Mouse (Mus musculus): ENCODE data around the gene Gm47985. TPM values are rescaled to one million over a fixed set of nuclear protein-coding genes. Genes with fewer than 3 reads are reported as not detected.

The Gm47985 gene
- polyA plus RNA-seq, 1 experiment: 0.19 TPM

- DNase-seq (ENCODE audit: low read depth, low spot score): no peak
- 24% methylated on average over 1 of the region's 1 CpGs for WGBS
Observed at GRCm38 (mm10) chr1:151215985-151216384, 33.6 kb downstream of the Gm47985 start.

- WGBS: 53% methylated on average over 3 of the region's 3 CpGs
- no peak for DNase-seq (ENCODE audit: low read depth, low spot score)
Observed at GRCm38 (mm10) chr1:151216417-151216816, 34.1 kb downstream of the Gm47985 start.

- WGBS: 93% methylated on average over 5 of the region's 5 CpGs
- no peak for DNase-seq (ENCODE audit: low read depth, low spot score)
Observed at GRCm38 (mm10) chr1:151219045-151219444, 36.7 kb downstream of the Gm47985 start.

- WGBS: 94% methylated on average over 7 of the region's 7 CpGs
- DNase-seq (ENCODE audit: low read depth, low spot score): no peak
Observed at GRCm38 (mm10) chr1:151220098-151220497, 37.8 kb downstream of the Gm47985 start.

- 90% methylated on average over 10 of the region's 10 CpGs for WGBS
- no peak for DNase-seq (ENCODE audit: low read depth, low spot score)
Observed at GRCm38 (mm10) chr1:151222561-151223267, 40.4 kb downstream of the Gm47985 start.

- WGBS: 82% methylated on average over 1 of the region's 1 CpGs
Observed at GRCm38 (mm10) chr1:151223377-151223776, 41.0 kb downstream of the Gm47985 start.

GRCm38 (mm10) chr1:151224536-151224935 lies 42.2 kb downstream of the Gm47985 start:
- DNase-seq (ENCODE audit: low read depth, low spot score): no peak
- WGBS: 90% methylated on average over 1 of the region's 1 CpGs

More at GRCm38 (mm10) chr1:151223377-151223776, 41.0 kb downstream of the Gm47985 start:
- DNase-seq (ENCODE audit: low read depth, low spot score): no peak

- DNase-seq (ENCODE audit: low read depth, low spot score): no peak
- 85% methylated on average over 8 of the region's 8 CpGs for WGBS
Observed at GRCm38 (mm10) chr1:151227506-151227905, 45.2 kb downstream of the Gm47985 start.

- WGBS: 77% methylated on average over 1 of the region's 1 CpGs
- no peak for DNase-seq (ENCODE audit: low read depth, low spot score)
Observed at GRCm38 (mm10) chr1:151228320-151228989, 46.1 kb downstream of the Gm47985 start.

- DNase-seq (ENCODE audit: low read depth, low spot score): no peak
- WGBS: 78% methylated on average over 3 of the region's 3 CpGs
Observed at GRCm38 (mm10) chr1:151232346-151232745, 50.0 kb downstream of the Gm47985 start.

- no peak for DNase-seq (ENCODE audit: low read depth, low spot score)
- 75% methylated on average over 3 of the region's 3 CpGs for WGBS
Observed at GRCm38 (mm10) chr1:151233756-151234155, 51.4 kb downstream of the Gm47985 start.

Other genes with a start within 250 kb of the Gm47985 start
- 2.5 and 6.8 TPM in 2 replicates for gene Hmcn1, start 189.1 kb upstream of the Gm47985 start, polyA plus RNA-seq (2012; rRNA removed)
- 0.22 and 0.43 TPM in 2 replicates for gene Gm8947, start 9.8 kb downstream of the Gm47985 start, polyA plus RNA-seq (2012; rRNA removed)
- gene Gm47995, start 15.9 kb downstream of the Gm47985 start, polyA plus RNA-seq (2012; rRNA removed): 0.41 and 0.82 TPM in 2 replicates
- gene 3110040M04Rik, start 21.6 kb downstream of the Gm47985 start, polyA plus RNA-seq (2012; rRNA removed): 0.15 and 0.84 TPM in 2 replicates
- 0.30 TPM in 1 of 2 replicates, not detected in the other for gene Gm47996, start 27.6 kb downstream of the Gm47985 start, polyA plus RNA-seq (2012; rRNA removed)
- 66.2 and 106 TPM in 2 replicates for gene Ivns1abp, start 161.9 kb downstream of the Gm47985 start, polyA plus RNA-seq (2012; rRNA removed)
- 7.4 and 14.0 TPM in 2 replicates for gene Swt1, start 245.9 kb downstream of the Gm47985 start, polyA plus RNA-seq (2012; rRNA removed)
- gene Trmt1l, start 246.0 kb downstream of the Gm47985 start, polyA plus RNA-seq (2012; rRNA removed): 12.2 and 18.9 TPM in 2 replicates

All from large intestine, adult 2 months (tissue).